Mouse (Mus musculus): ENCODE measurements around the gene Cdk2ap2. TPM values are rescaled to one million over a fixed set of nuclear protein-coding genes. Genes with fewer than 3 reads are reported as not detected.

Cdk2ap2 gene
- polyA plus RNA-seq, 1 experiment from 2014 or later = 88.7 TPM

DNA sequence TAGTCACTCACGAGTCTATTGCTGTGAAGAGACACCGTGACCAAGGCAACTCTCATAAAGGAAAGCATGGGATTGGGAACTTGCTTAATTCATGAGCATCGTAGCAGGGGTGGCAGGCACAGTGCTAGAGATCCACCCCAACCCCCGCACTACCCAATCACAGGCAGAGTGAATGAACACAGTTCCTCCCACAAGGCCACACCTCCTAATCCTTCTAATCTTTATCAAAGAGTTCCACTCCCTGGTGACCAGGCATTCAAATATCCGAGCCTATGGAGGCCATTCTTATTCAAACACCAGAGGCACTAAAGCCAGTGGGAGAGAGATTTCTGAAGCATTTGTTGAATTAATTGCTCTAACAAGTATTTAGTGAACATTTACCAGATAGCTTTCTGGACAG, 49.0 kb downstream of the Cdk2ap2 start:
- no peak overlapping the region for H3K4me2 ChIP-seq
- no peak overlapping the region for H3K9ac ChIP-seq (replicated peaks)
- 91% methylated on average over 5 of the region's 5 CpGs for WGBS
- H3K27me3 ChIP-seq (replicated peaks) = no peaks in the 10 kb centered on the region
- ATAC-seq (ENCODE audit: low FRiP score) = no peak
- H3K9me3 ChIP-seq (replicated peaks) = no peaks in the 10 kb centered on the region
- peaks cover 29% of the 10 kb centered on the region for H3K4me1 ChIP-seq
- H3K4me3 ChIP-seq (replicated peaks) = no peak overlapping the region
- no peak overlapping the region for H3K27ac ChIP-seq (replicated peaks)
- H3K36me3 ChIP-seq = peaks cover 9% of the 10 kb centered on the region; the same call in 1 of the 2 replicates

DNA sequence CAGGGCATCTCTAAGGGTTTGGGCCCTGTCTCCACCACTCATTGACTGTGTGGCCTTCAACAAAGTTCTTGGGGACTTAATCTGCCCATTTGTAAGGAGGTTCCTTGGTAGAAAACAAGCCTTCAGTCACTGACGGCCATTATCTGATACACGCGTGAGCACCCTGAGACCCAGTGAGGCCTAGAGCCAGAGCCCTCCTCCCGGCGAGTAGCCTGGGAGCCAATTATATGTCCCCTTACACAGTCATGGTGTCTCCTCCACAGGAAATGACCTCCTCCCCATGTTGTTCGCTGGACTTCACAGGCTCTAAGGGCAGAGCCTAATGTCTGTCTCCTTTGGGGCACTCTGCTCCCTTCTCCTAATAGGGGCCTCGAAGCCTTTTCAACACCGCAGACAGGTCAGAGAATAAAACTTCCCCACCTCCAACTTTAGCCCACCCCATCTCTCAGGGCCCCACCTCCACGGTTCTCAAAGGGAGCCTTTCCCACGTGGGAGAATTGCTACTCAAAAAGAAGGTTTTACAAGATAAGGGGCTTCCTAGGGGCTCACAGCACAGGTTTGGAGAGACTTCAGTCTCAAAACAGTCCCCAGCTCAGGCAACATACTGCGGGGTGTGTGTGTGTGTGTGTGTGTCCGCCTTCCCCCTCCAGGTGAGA, 49.5 kb downstream of the Cdk2ap2 start:
- Histone ChIP-seq H3K4me1 (peaks cover 32% of the 10 kb centered on the region), H3K36me3 (peaks cover 11% of the 10 kb centered on the region; the same call in 1 of the 2 replicates), H3K4me2 (no peak overlapping the region), H3K9me3 (replicated peaks) (no peaks in the 10 kb centered on the region), H3K4me3 (replicated peaks) (no peak overlapping the region), H3K9ac (replicated peaks) (no peak overlapping the region), H3K27me3 (replicated peaks) (no peaks in the 10 kb centered on the region), H3K27ac (replicated peaks) (no peak overlapping the region)
- 62% methylated on average over 12 of the region's 12 CpGs for whole genome bisulfite sequencing
- ATAC-seq (ENCODE audit: low FRiP score) = no peak

DNA sequence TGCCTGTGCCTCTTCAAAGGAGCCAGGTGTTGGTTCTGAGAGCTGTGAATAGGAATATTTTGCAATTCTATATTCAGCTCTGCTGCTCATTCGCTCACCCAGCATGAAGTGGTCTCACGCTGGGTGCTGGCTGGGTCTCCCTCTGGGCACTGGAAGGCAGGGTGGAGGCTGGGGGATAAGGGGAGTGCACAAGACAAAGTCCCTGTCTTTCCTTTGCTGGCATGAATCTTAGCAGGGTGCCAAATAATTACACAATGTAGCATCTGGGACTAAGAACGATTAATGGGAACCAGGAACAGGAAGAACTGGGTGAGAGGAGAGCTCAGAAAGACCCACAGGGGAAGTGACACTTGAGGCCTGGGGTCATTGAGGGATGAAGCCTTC, 50.0 kb downstream of the Cdk2ap2 start:
- ATAC-seq (ENCODE audit: low FRiP score) = no peak

DNA sequence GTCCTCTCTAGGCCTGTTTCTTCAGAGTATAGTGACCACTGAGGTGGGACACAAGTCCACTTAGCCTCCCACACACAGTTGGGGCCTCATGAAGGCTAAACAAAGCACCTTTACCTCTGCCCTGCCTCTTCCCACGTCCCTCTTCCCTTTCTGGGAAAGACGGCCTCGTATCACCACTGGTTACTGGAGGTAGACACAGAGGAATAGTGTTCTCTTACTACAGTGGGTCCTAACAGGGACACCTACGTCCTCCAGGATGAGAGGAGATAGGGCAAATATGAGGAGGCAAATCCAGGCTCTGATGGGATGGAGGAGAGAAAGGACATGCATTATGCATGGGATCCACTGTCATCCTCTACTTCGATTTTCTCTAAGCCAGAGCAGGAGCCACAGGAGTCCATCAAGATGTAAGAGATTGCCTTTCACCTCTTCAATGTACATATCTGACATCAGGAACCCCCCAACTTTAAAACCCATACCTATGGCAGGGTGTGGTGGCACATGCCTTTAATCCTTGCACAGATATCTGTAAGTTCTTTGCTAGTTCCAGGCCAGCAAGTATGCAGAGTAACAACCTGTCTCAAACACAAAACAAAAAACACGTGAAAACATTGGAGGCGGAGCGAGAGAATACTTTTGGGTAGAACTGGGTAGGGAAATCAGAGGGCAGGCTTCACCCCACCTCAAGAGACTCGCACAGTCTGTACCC, 51.0 kb downstream of the Cdk2ap2 start:
- H3K4me1 ChIP-seq = peaks cover 32% of the 10 kb centered on the region
- H3K4me3 ChIP-seq (replicated peaks) = peak overlapping the region; percentile 83
- peaks cover 14% of the 10 kb centered on the region; the same call in 1 of the 2 replicates for H3K36me3 ChIP-seq
- no peaks in the 10 kb centered on the region for H3K9me3 ChIP-seq (replicated peaks)
- 37% methylated on average over 9 of the region's 9 CpGs for WGBS
- peak overlapping the region; percentile 89 for H3K4me2 ChIP-seq
- H3K27me3 ChIP-seq (replicated peaks) = no peaks in the 10 kb centered on the region
- H3K9ac ChIP-seq (replicated peaks) = peak overlapping the region; percentile 86
- peak; percentile 15; the same call in 1 of the 2 replicates for ATAC-seq (ENCODE audit: low FRiP score)
- H3K27ac ChIP-seq (replicated peaks) = peak overlapping the region; percentile 78

More for the DNA sequence above, 50.0 kb downstream of the Cdk2ap2 start:
- H3K36me3 ChIP-seq = peaks cover 13% of the 10 kb centered on the region; the same call in 1 of the 2 replicates
- no peaks in the 10 kb centered on the region for H3K9me3 ChIP-seq (replicated peaks)
- no peak overlapping the region for H3K9ac ChIP-seq (replicated peaks)
- H3K4me1 ChIP-seq = peaks cover 32% of the 10 kb centered on the region
- H3K4me3 ChIP-seq (replicated peaks) = no peak overlapping the region
- 0 out of 2 replicates have a peak overlapping the region, but pooled peaks have one; percentile 78 for H3K27ac ChIP-seq (replicated peaks)
- no peak overlapping the region for H3K4me2 ChIP-seq
- 52% methylated on average over 3 of the region's 3 CpGs for WGBS
- H3K27me3 ChIP-seq (replicated peaks) = no peaks in the 10 kb centered on the region

DNA sequence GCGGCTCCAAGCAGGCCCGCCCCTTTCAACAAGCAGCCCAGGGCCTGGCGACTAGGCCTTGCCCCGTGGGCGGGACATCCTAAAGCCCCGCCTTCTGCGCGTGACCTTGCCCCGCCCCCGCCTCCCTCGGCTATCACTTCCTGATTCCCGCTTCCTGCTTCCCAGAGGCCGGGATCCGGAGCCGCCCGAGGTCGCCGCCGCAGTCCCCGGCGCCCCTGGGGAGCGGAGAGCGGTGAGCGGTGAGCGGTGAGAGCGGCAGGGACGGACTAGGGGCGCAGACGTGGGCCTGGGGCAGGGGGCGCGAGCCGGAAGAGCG, 51.5 kb downstream of the Cdk2ap2 start, which contains the start of gene Coro1b:
Gene Coro1b, plus strand, starts transcription at position 129 of the 316 bp plus-strand sequence.
- peaks cover 17% of the 10 kb centered on the region; the same call in 1 of the 2 replicates for H3K36me3 ChIP-seq
- peak within 1 kb of the TSS; percentile 83 for H3K4me3 ChIP-seq (replicated peaks)
- H3K9me3 ChIP-seq (replicated peaks) = no peaks in the 10 kb centered on the region
- H3K4me2 ChIP-seq = peak within 1 kb of the TSS; percentile 89
- ATAC-seq (ENCODE audit: low FRiP score) = peak; percentile 95
- under 1% methylated on average over 30 of the region's 33 CpGs for WGBS
- H3K27me3 ChIP-seq (replicated peaks) = no peaks in the 10 kb centered on the region
- H3K4me1 ChIP-seq = peaks cover 32% of the 10 kb centered on the region
- H3K27ac ChIP-seq (replicated peaks) = peak within 1 kb of the TSS; percentile 78
- H3K9ac ChIP-seq (replicated peaks) = peak within 1 kb of the TSS; percentile 86

Other genes with a start within 250 kb of the Cdk2ap2 start
- 59.9 and 68.7 TPM in 2 replicates for gene Chka, start 245.4 kb upstream of the Cdk2ap2 start, polyA plus RNA-seq (2015; fragmentation: Nextera tagmentation; extraction: Ambion mirVana)
- 20.3 and 29.0 TPM in 2 replicates for gene Tcirg1, start 190.0 kb upstream of the Cdk2ap2 start, polyA plus RNA-seq (2015; fragmentation: Nextera tagmentation; extraction: Ambion mirVana)
- gene Ndufs8, start 184.4 kb upstream of the Cdk2ap2 start, polyA plus RNA-seq (2015; fragmentation: Nextera tagmentation; extraction: Ambion mirVana) = 308 and 330 TPM in 2 replicates
- gene Aldh3b1, start 167.4 kb upstream of the Cdk2ap2 start, polyA plus RNA-seq (2015; fragmentation: Nextera tagmentation; extraction: Ambion mirVana) = 2.5 and 3.8 TPM in 2 replicates
- 15.0 and 20.6 TPM in 2 replicates for gene Unc93b1, start 162.0 kb upstream of the Cdk2ap2 start, polyA plus RNA-seq (2015; fragmentation: Nextera tagmentation; extraction: Ambion mirVana)
- not detected in 2 replicates for gene Aldh3b3, start 138.5 kb upstream of the Cdk2ap2 start, polyA plus RNA-seq (2015; fragmentation: Nextera tagmentation; extraction: Ambion mirVana)
- gene Aldh3b2, start 124.9 kb upstream of the Cdk2ap2 start, polyA plus RNA-seq (2015; fragmentation: Nextera tagmentation; extraction: Ambion mirVana) = 0.20 and 1.6 TPM in 2 replicates
- gene Acy3, start 110.6 kb upstream of the Cdk2ap2 start, polyA plus RNA-seq (2015; fragmentation: Nextera tagmentation; extraction: Ambion mirVana) = 2.8 and 4.6 TPM in 2 replicates
- gene Tbx10, start 104.4 kb upstream of the Cdk2ap2 start, polyA plus RNA-seq (2015; fragmentation: Nextera tagmentation; extraction: Ambion mirVana) = 0.08 TPM in 1 of 2 replicates, not detected in the other
- gene Nudt8, start 96.6 kb upstream of the Cdk2ap2 start, polyA plus RNA-seq (2015; fragmentation: Nextera tagmentation; extraction: Ambion mirVana) = 26.1 and 26.8 TPM in 2 replicates
- 4.5 and 5.7 TPM in 2 replicates for gene Gm49405, start 96.6 kb upstream of the Cdk2ap2 start, polyA plus RNA-seq (2015; fragmentation: Nextera tagmentation; extraction: Ambion mirVana)
- gene Doc2g, start 93.9 kb upstream of the Cdk2ap2 start, polyA plus RNA-seq (2015; fragmentation: Nextera tagmentation; extraction: Ambion mirVana) = 6.0 and 6.7 TPM in 2 replicates
- 262 and 279 TPM in 2 replicates for gene Ndufv1, start 84.4 kb upstream of the Cdk2ap2 start, polyA plus RNA-seq (2015; fragmentation: Nextera tagmentation; extraction: Ambion mirVana)
- gene Gstp1, start 59.2 kb upstream of the Cdk2ap2 start, polyA plus RNA-seq (2015; fragmentation: Nextera tagmentation; extraction: Ambion mirVana) = 552 and 568 TPM in 2 replicates
- gene Gstp2, start 51.2 kb upstream of the Cdk2ap2 start, polyA plus RNA-seq (2015; fragmentation: Nextera tagmentation; extraction: Ambion mirVana) = 1.9 and 7.6 TPM in 2 replicates
- 1.1 TPM in 1 of 2 replicates, not detected in the other for gene Gstp3, start 37.6 kb upstream of the Cdk2ap2 start, polyA plus RNA-seq (2015; fragmentation: Nextera tagmentation; extraction: Ambion mirVana)
- gene Cabp2, start 15.6 kb upstream of the Cdk2ap2 start, polyA plus RNA-seq (2015; fragmentation: Nextera tagmentation; extraction: Ambion mirVana) = not detected in 2 replicates
- 72.1 and 80.9 TPM in 2 replicates for gene Pitpnm1, start 2.8 kb downstream of the Cdk2ap2 start, polyA plus RNA-seq (2015; fragmentation: Nextera tagmentation; extraction: Ambion mirVana)
- gene Aip, start 28.7 kb downstream of the Cdk2ap2 start, polyA plus RNA-seq (2015; fragmentation: Nextera tagmentation; extraction: Ambion mirVana) = 105 and 111 TPM in 2 replicates
- not detected in 2 replicates for gene Gpr152, start 42.6 kb downstream of the Cdk2ap2 start, polyA plus RNA-seq (2015; fragmentation: Nextera tagmentation; extraction: Ambion mirVana)
- gene Cabp4, start 46.9 kb downstream of the Cdk2ap2 start, polyA plus RNA-seq (2015; fragmentation: Nextera tagmentation; extraction: Ambion mirVana) = 0.20 and 0.28 TPM in 2 replicates
- gene Coro1b, start 51.4 kb downstream of the Cdk2ap2 start, polyA plus RNA-seq (2015; fragmentation: Nextera tagmentation; extraction: Ambion mirVana) = 102 and 141 TPM in 2 replicates
- gene Ptprcap, start 56.4 kb downstream of the Cdk2ap2 start, polyA plus RNA-seq (2015; fragmentation: Nextera tagmentation; extraction: Ambion mirVana) = 1.0 and 52.3 TPM in 2 replicates
- 54.4 and 56.3 TPM in 2 replicates for gene Rps6kb2, start 66.2 kb downstream of the Cdk2ap2 start, polyA plus RNA-seq (2015; fragmentation: Nextera tagmentation; extraction: Ambion mirVana)
- gene Carns1, start 78.3 kb downstream of the Cdk2ap2 start, polyA plus RNA-seq (2015; fragmentation: Nextera tagmentation; extraction: Ambion mirVana) = 5.9 and 6.4 TPM in 2 replicates
- 0.74 and 20.7 TPM in 2 replicates for gene Tbc1d10c, start 94.1 kb downstream of the Cdk2ap2 start, polyA plus RNA-seq (2015; fragmentation: Nextera tagmentation; extraction: Ambion mirVana)
- 589 and 681 TPM in 2 replicates for gene Ppp1ca, start 94.9 kb downstream of the Cdk2ap2 start, polyA plus RNA-seq (2015; fragmentation: Nextera tagmentation; extraction: Ambion mirVana)
- 24.3 and 27.2 TPM in 2 replicates for gene Rad9a, start 104.5 kb downstream of the Cdk2ap2 start, polyA plus RNA-seq (2015; fragmentation: Nextera tagmentation; extraction: Ambion mirVana)
- gene Clcf1, start 117.1 kb downstream of the Cdk2ap2 start, polyA plus RNA-seq (2015; fragmentation: Nextera tagmentation; extraction: Ambion mirVana) = 0.78 and 2.2 TPM in 2 replicates
- not detected in 2 replicates for gene AC109138.7, start 117.2 kb downstream of the Cdk2ap2 start, polyA plus RNA-seq (2015; fragmentation: Nextera tagmentation; extraction: Ambion mirVana)
- gene Pold4, start 134.7 kb downstream of the Cdk2ap2 start, polyA plus RNA-seq (2015; fragmentation: Nextera tagmentation; extraction: Ambion mirVana) = 24.7 and 28.0 TPM in 2 replicates
- 19.8 TPM in 2 replicates for gene Ssh3, start 172.0 kb downstream of the Cdk2ap2 start, polyA plus RNA-seq (2015; fragmentation: Nextera tagmentation; extraction: Ambion mirVana)
- gene Ankrd13d, start 186.0 kb downstream of the Cdk2ap2 start, polyA plus RNA-seq (2015; fragmentation: Nextera tagmentation; extraction: Ambion mirVana) = 63.0 and 75.4 TPM in 2 replicates
- gene Grk2, start 209.0 kb downstream of the Cdk2ap2 start, polyA plus RNA-seq (2015; fragmentation: Nextera tagmentation; extraction: Ambion mirVana) = 26.2 and 31.3 TPM in 2 replicates